Mouse (Mus musculus) stomach, embryonic 16.5 days (tissue): ENCODE measurements around the gene Cldn3. TPM values are rescaled to one million over a fixed set of nuclear protein-coding genes. Genes with fewer than 3 reads are reported as not detected.
A peak's percentile ranks its signal among the peaks of the same experiment; 100 is the strongest.

Experiments
- ATAC-seq: fragments of 200-750 bp; cut with Nextera tagmentation; 2 replicates; pipeline ENCODE4 v1.8.0; 2017; ENCODE audit warnings: moderate number of reproducible peaks, moderate TSS enrichment; ENCODE audit not compliant: insufficient read depth, low FRiP score
- H3K27ac ChIP-seq: fragments of 300-500 bp; sonication (generic); 2 replicates; pipeline ENCODE4 v1.5.1; 2014; ENCODE audit warnings: low read length
- H3K27me3 ChIP-seq: fragments of 300-500 bp; sonication (generic); 2 replicates; pipeline ENCODE4 v1.6.1; 2014; ENCODE audit warnings: low read length, control low read depth, mixed read lengths; ENCODE audit not compliant: control insufficient read depth, insufficient read depth
- H3K36me3 ChIP-seq: fragments of 300-500 bp; sonication (generic); 2 replicates; pipeline ENCODE4 v1.6.1; 2014; ENCODE audit warnings: low read length; ENCODE audit not compliant: control insufficient read depth, insufficient read depth
- H3K4me1 ChIP-seq: fragments of 300-500 bp; sonication (generic); 2 replicates; pipeline ENCODE4 v1.6.1; 2014; ENCODE audit warnings: low read length, control low read depth, mixed read lengths; ENCODE audit not compliant: control insufficient read depth, insufficient read depth
- H3K4me2 ChIP-seq: fragments of 300-500 bp; sonication (generic); 2 replicates; pipeline ENCODE4 v1.6.1; 2014; ENCODE audit warnings: low read depth, low read length, mixed read lengths
- H3K4me3 ChIP-seq: fragments of 300-500 bp; sonication (generic); replicated peaks from 2 replicates; pipeline ENCODE4 v1.5.1; 2014; ENCODE audit warnings: mild to moderate bottlenecking, low read length
- H3K9ac ChIP-seq: fragments of 300-500 bp; sonication (generic); 2 replicates; pipeline ENCODE4 v1.6.1; 2014; ENCODE audit warnings: low read length
- H3K9me3 ChIP-seq: fragments of 300-500 bp; sonication (generic); replicated peaks from 2 replicates; pipeline ENCODE4 v1.6.1; 2016; ENCODE audit warnings: low read length, control low read depth; ENCODE audit not compliant: control insufficient read depth
- WGBS: fragments of 180-500 bp; shearing (Covaris S2); extraction: QIAGEN DNeasy Blood & Tissue Kit; methylation state at CpG from one replicate; pipeline ENCODE4 v1.1.7; 2014; 5-methylcytosine and 5-hydroxymethylcytosine counted together
- polyA plus RNA-seq: library from polyadenylated mRNA; unstranded; fragments of >200 nt; fragmentation: Nextera tagmentation; extraction: Ambion mirVana; gene quantifications from 2 replicates; pipeline ENCODE4 v1.2.1, GENCODE M21; 2015

The Cldn3 gene
- polyA plus RNA-seq, 1 experiment from 2014 or later: 89.2 TPM

DNA sequence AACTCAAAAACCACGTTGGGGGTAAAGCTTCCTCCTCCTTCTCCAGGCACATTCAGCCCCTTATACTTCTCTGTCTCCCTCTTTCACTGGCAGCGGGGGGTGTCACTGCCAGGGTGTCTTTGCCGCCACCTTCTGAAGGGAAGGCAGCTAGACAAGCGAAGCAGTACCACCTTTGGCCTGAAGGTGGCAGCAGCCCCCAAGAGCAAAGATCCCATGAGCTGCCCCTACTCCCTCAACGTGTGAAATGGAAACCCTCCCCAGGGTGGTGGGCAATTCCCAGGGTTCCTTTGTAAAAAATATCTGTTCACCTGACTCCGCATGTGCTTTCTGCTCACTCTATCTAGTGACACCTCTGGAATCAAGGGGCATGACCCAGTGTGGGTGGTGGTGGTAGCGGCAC lies 29.5 kb downstream of the Cldn3 start:
- no peaks in the 10 kb centered on the region for H3K9me3 ChIP-seq
- no peak for ATAC-seq
- H3K27ac ChIP-seq: no peak overlapping the region
- no peak overlapping the region for H3K4me2 ChIP-seq
- WGBS: 14% methylated on average over 7 of the region's 7 CpGs
- peaks cover 24% of the 10 kb centered on the region for H3K4me1 ChIP-seq
- H3K27me3 ChIP-seq: no peaks in the 10 kb centered on the region
- H3K4me3 ChIP-seq: no peak overlapping the region
- 0 out of 2 replicates have a peak, but pooled peaks cover 3% of the 10 kb centered on the region for H3K36me3 ChIP-seq
- no peak overlapping the region for H3K9ac ChIP-seq

- no peak overlapping the region for H3K9ac ChIP-seq
- no peak overlapping the region for H3K4me2 ChIP-seq
- no peak overlapping the region for H3K27ac ChIP-seq
- no peaks in the 10 kb centered on the region for H3K27me3 ChIP-seq
- 39% methylated on average over 4 of the region's 4 CpGs for WGBS
- no peak overlapping the region for H3K4me3 ChIP-seq
- no peaks in the 10 kb centered on the region for H3K36me3 ChIP-seq
- no peak for ATAC-seq
- peaks cover 20% of the 10 kb centered on the region for H3K4me1 ChIP-seq
- no peaks in the 10 kb centered on the region for H3K9me3 ChIP-seq
These were observed 30.3 kb downstream of the Cldn3 start for GRCm38 (mm10) chr5:135016224-135016759.

- Histone ChIP-seq H3K9ac (no peak overlapping the region; the same call in 1 of the 2 replicates), H3K27ac (no peak overlapping the region), H3K4me3 (no peak overlapping the region), H3K27me3 (no peaks in the 10 kb centered on the region), H3K4me2 (no peak overlapping the region), H3K36me3 (no peaks in the 10 kb centered on the region), H3K9me3 (no peaks in the 10 kb centered on the region), H3K4me1 (peaks cover 27% of the 10 kb centered on the region)
- 31% methylated on average over 6 of the region's 6 CpGs for WGBS
- peak; percentile 15; the same call in 1 of the 2 replicates for ATAC-seq
These were observed 35.8 kb downstream of the Cldn3 start for GRCm38 (mm10) chr5:135021814-135022213.

GRCm38 (mm10) chr5:135023344-135024173 lies 37.5 kb downstream of the Cldn3 start, which contains the start of gene Stx1a:
Gene Stx1a, plus strand, starts transcription at chr5:135023482.
- Histone ChIP-seq H3K4me3 (peak within 1 kb of the TSS; percentile 60), H3K27me3 (no peaks in the 10 kb centered on the region), H3K36me3 (no peaks in the 10 kb centered on the region), H3K9me3 (no peaks in the 10 kb centered on the region), H3K4me2 (peak within 1 kb of the TSS; percentile 87), H3K4me1 (peaks cover 29% of the 10 kb centered on the region), H3K9ac (peak within 1 kb of the TSS; percentile 79), H3K27ac (peak within 1 kb of the TSS; percentile 18)
- ATAC-seq: peak; percentile 95
- under 1% methylated on average over 61 of the region's 61 CpGs for WGBS

GRCm38 (mm10) chr5:135024665-135025224 lies 38.7 kb downstream of the Cldn3 start:
- no peak for ATAC-seq
- peaks cover 40% of the 10 kb centered on the region for H3K4me1 ChIP-seq
- H3K36me3 ChIP-seq: no peaks in the 10 kb centered on the region
- H3K27me3 ChIP-seq: no peaks in the 10 kb centered on the region
- peak overlapping the region; percentile 87 for H3K4me2 ChIP-seq
- H3K27ac ChIP-seq: no peak overlapping the region; the same call in 1 of the 2 replicates
- no peaks in the 10 kb centered on the region for H3K9me3 ChIP-seq
- WGBS: 37% methylated on average over 11 of the region's 11 CpGs
- H3K4me3 ChIP-seq: peak overlapping the region; percentile 60
- H3K9ac ChIP-seq: peak overlapping the region; percentile 79; the same call in 1 of the 2 replicates

GRCm38 (mm10) chr5:135025899-135026298 lies 39.9 kb downstream of the Cldn3 start:
- H3K9ac ChIP-seq: peak overlapping the region; percentile 61
- H3K4me1 ChIP-seq: peaks cover 40% of the 10 kb centered on the region
- 6% methylated on average over 7 of the region's 7 CpGs for WGBS

GRCm38 (mm10) chr5:135029007-135029854 lies 43.2 kb downstream of the Cldn3 start:
- no peaks in the 10 kb centered on the region for H3K36me3 ChIP-seq
- peak overlapping the region; percentile 23; the same call in 1 of the 2 replicates for H3K4me2 ChIP-seq
- H3K9ac ChIP-seq: peak overlapping the region; percentile 57; the same call in 1 of the 2 replicates
- WGBS: 33% methylated on average over 18 of the region's 18 CpGs
- ATAC-seq: no peak; the same call in 1 of the 2 replicates
- H3K27me3 ChIP-seq: no peaks in the 10 kb centered on the region
- H3K9me3 ChIP-seq: no peaks in the 10 kb centered on the region
- H3K4me3 ChIP-seq: peak overlapping the region; percentile 10; the same call in 1 of the 2 replicates
- peak overlapping the region; percentile 14; the same call in 1 of the 2 replicates for H3K27ac ChIP-seq
- H3K4me1 ChIP-seq: peaks cover 33% of the 10 kb centered on the region

More at GRCm38 (mm10) chr5:135025899-135026298, 39.9 kb downstream of the Cldn3 start:
- ATAC-seq: no peak
- peak overlapping the region; percentile 3; the same call in 1 of the 2 replicates for H3K4me3 ChIP-seq
- no peaks in the 10 kb centered on the region for H3K36me3 ChIP-seq
- H3K27me3 ChIP-seq: no peaks in the 10 kb centered on the region
- no peak overlapping the region for H3K27ac ChIP-seq
- no peaks in the 10 kb centered on the region for H3K9me3 ChIP-seq
- H3K4me2 ChIP-seq: peak overlapping the region; percentile 36

GRCm38 (mm10) chr5:135032581-135032980 lies 46.6 kb downstream of the Cldn3 start:
- Histone ChIP-seq H3K27ac (no peak overlapping the region), H3K9ac (no peak overlapping the region), H3K27me3 (no peaks in the 10 kb centered on the region), H3K4me2 (no peak overlapping the region), H3K4me1 (peaks cover 13% of the 10 kb centered on the region), H3K36me3 (no peaks in the 10 kb centered on the region), H3K9me3 (no peaks in the 10 kb centered on the region), H3K4me3 (no peak overlapping the region)
- ATAC-seq: no peak
- 92% methylated on average over 5 of the region's 5 CpGs for WGBS
